26 mouse cellular contexts compared by ENCODE assay signal in the genomic region with DNA sequence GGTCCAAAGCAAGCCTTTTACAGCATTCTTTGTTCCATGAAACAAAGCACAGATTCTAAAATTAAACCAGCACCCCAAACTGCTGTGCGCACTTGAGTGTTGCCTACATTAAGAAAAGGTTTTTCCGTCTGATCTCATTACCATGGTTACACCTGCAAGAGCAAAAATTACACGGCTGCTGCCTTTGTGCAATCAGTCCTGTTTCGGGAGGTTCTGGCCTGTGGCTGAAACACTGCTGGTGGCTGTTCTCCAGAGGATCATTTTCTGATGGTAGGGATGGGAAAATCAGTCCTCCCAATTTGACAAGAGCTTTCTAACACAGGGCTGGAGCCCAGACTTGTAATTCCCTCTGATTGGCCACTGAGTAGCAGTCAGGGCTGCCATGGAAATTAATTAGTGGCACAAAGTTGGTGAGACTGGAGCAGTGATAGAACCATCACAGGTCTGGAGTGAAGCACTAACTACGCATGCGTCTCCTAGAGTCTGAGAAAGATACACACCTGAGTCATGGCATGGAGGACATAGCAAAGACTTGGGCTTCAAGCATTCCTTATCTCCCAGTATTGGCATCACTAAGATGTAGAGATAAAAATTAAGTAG.
DNase-seq lines count a peak whose midpoint lies in the region; ATAC-seq lines count a peak whose summit lies in the region.
"Had no signal": no experiment of that assay in that cellular context is flagged by ENCODE, and none has a peak within 500 bp of the region (broad histone marks: within the 10 kb centered on the region; RNA-seq: fewer than 3 reads in every experiment).

No protein-coding gene starts in this region.

- H3K9me3 ChIP-seq in forebrain, embryonic 16.5 days (ENCODE audit: control insufficient read depth, low read length): no peaks in the 10 kb centered on the region
- no peaks in the 10 kb centered on the region for H3K9me3 ChIP-seq in forebrain, embryonic 13.5 days (replicated peaks)
- no peaks in the 10 kb centered on the region for H3K9me3 ChIP-seq in hindbrain, embryonic 16.5 days (ENCODE audit: control insufficient read depth, low read length)
- no peaks in the 10 kb centered on the region for H3K9me3 ChIP-seq in hindbrain, embryonic 10.5 days
- H3K9me3 ChIP-seq in midbrain, embryonic 16.5 days (replicated peaks; ENCODE audit: control insufficient read depth, low read length, poor library complexity, severe bottlenecking): no peaks in the 10 kb centered on the region
- H3K9me3 ChIP-seq in midbrain, embryonic 11.5 days (ENCODE audit: control insufficient read depth, low read length): no peaks in the 10 kb centered on the region
- H3K9me3 ChIP-seq: embryonic facial prominence, embryonic 13.5 days; heart, embryonic 10.5 days; heart, embryonic 15.5 days had no signal

- no peak overlapping the region for H3K4me2 ChIP-seq in forebrain, embryonic 16.5 days (ENCODE audit: low read length)
- no peak overlapping the region for H3K4me2 ChIP-seq in forebrain, embryonic 13.5 days
- no peak overlapping the region for H3K4me2 ChIP-seq in hindbrain, embryonic 16.5 days (ENCODE audit: low read length)
- H3K4me2 ChIP-seq in midbrain, embryonic 16.5 days (ENCODE audit: low read length): no peak overlapping the region
- H3K4me2 ChIP-seq in midbrain, embryonic 11.5 days: no peak overlapping the region
- H3K4me2 ChIP-seq: embryonic facial prominence, embryonic 13.5 days; heart, embryonic 15.5 days had no signal

- H3K4me1 ChIP-seq in forebrain, embryonic 16.5 days (replicated peaks; ENCODE audit: control insufficient read depth, insufficient read depth, low read length): no peaks in the 10 kb centered on the region
- peaks cover 4% of the 10 kb centered on the region; the same call in 1 of the 2 replicates for H3K4me1 ChIP-seq in forebrain, embryonic 13.5 days
- peaks cover 2% of the 10 kb centered on the region; the same call in 1 of the 2 replicates for H3K4me1 ChIP-seq in hindbrain, embryonic 16.5 days (ENCODE audit: control insufficient read depth, insufficient read depth, low read depth, low read length)
- H3K4me1 ChIP-seq in hindbrain, embryonic 10.5 days (replicated peaks): no peaks in the 10 kb centered on the region
- H3K4me1 ChIP-seq in midbrain, embryonic 16.5 days (ENCODE audit: control insufficient read depth, insufficient read depth, low read length): peaks cover 2% of the 10 kb centered on the region; the same call in 1 of the 2 replicates
- H3K4me1 ChIP-seq in midbrain, embryonic 11.5 days (ENCODE audit: control insufficient read depth, insufficient read depth, low read length): no peaks in the 10 kb centered on the region
- H3K4me1 ChIP-seq: embryonic facial prominence, embryonic 13.5 days; heart, embryonic 10.5 days; heart, embryonic 15.5 days had no signal

- DNase-seq in hindbrain, embryonic 10.5 days (ENCODE audit: low spot score): no peak
- no peak for DNase-seq in midbrain, embryonic 11.5 days (ENCODE audit: low spot score, missing footprints)
- no peak for DNase-seq in right cerebral cortex, postnatal 14 days
- DNase-seq: adrenal gland, postnatal 14 days; cerebellum, adult 18-20 months; cerebellum, postnatal 10 days; gastrocnemius, postnatal 25 days; heart, adult 11 months; kidney, adult 9 months; kidney, postnatal 10 days; layer of hippocampus, postnatal 36 days; liver; lung, adult 2 months; lung, postnatal 14 days; thymus, adult 18-20 months; thymus, postnatal 25 days had no signal

- no peak overlapping the region for H3K4me3 ChIP-seq in forebrain, embryonic 16.5 days (replicated peaks; ENCODE audit: low read length)
- H3K4me3 ChIP-seq in forebrain, embryonic 13.5 days: no peak overlapping the region
- no peak overlapping the region for H3K4me3 ChIP-seq in hindbrain, embryonic 16.5 days (ENCODE audit: low read length)
- no peak overlapping the region for H3K4me3 ChIP-seq in hindbrain, embryonic 10.5 days
- H3K4me3 ChIP-seq in midbrain, embryonic 16.5 days (ENCODE audit: low read depth, low read length): no peak overlapping the region
- no peak overlapping the region for H3K4me3 ChIP-seq in midbrain, embryonic 11.5 days (ENCODE audit: low read depth, low read length)
- H3K4me3 ChIP-seq: embryonic facial prominence, embryonic 13.5 days; heart, embryonic 10.5 days; heart, embryonic 15.5 days had no signal

- no peaks in the 10 kb centered on the region for H3K36me3 ChIP-seq in forebrain, embryonic 16.5 days (ENCODE audit: control insufficient read depth, insufficient read depth)
- H3K36me3 ChIP-seq in forebrain, embryonic 13.5 days (ENCODE audit: poor library complexity, severe bottlenecking): no peaks in the 10 kb centered on the region
- H3K36me3 ChIP-seq in hindbrain, embryonic 16.5 days (ENCODE audit: control insufficient read depth, insufficient read depth, low read length): no peaks in the 10 kb centered on the region
- no peaks in the 10 kb centered on the region for H3K36me3 ChIP-seq in hindbrain, embryonic 10.5 days
- H3K36me3 ChIP-seq in midbrain, embryonic 16.5 days (ENCODE audit: control insufficient read depth, insufficient read depth, low read length): no peaks in the 10 kb centered on the region
- no peaks in the 10 kb centered on the region for H3K36me3 ChIP-seq in midbrain, embryonic 11.5 days (ENCODE audit: control insufficient read depth, insufficient read depth, low read length)
- H3K36me3 ChIP-seq: embryonic facial prominence, embryonic 13.5 days; heart, embryonic 10.5 days; heart, embryonic 15.5 days had no signal

- no peak overlapping the region for H3K27ac ChIP-seq in forebrain, embryonic 16.5 days (ENCODE audit: low read length)
- H3K27ac ChIP-seq in forebrain, embryonic 13.5 days: no peak overlapping the region
- no peak overlapping the region for H3K27ac ChIP-seq in hindbrain, embryonic 16.5 days (ENCODE audit: low read depth, low read length)
- no peak overlapping the region for H3K27ac ChIP-seq in hindbrain, embryonic 10.5 days
- H3K27ac ChIP-seq in midbrain, embryonic 16.5 days (ENCODE audit: low read length): peak overlapping the region; percentile 0; the same call in 1 of the 2 replicates
- H3K27ac ChIP-seq in midbrain, embryonic 11.5 days (ENCODE audit: low read depth, low read length): no peak overlapping the region
- H3K27ac ChIP-seq: embryonic facial prominence, embryonic 13.5 days; heart, embryonic 10.5 days; heart, embryonic 15.5 days; liver, embryonic 14.5 days; stomach, postnatal 0 days had no signal

- WGBS in forebrain, embryonic 16.5 days: 60% methylated on average over 6 of the region's 6 CpGs
- WGBS in forebrain, embryonic 13.5 days: 74% methylated on average over 6 of the region's 6 CpGs
- WGBS in hindbrain, embryonic 16.5 days: 68% methylated on average over 6 of the region's 6 CpGs
- WGBS in hindbrain, embryonic 10.5 days: 87% methylated on average over 6 of the region's 6 CpGs
- 61% methylated on average over 6 of the region's 6 CpGs for WGBS in midbrain, embryonic 16.5 days
- 86% methylated on average over 6 of the region's 6 CpGs for WGBS in midbrain, embryonic 11.5 days

- H3K9ac ChIP-seq in forebrain, embryonic 16.5 days (replicated peaks; ENCODE audit: low read depth, low read length): no peak overlapping the region
- H3K9ac ChIP-seq in forebrain, embryonic 13.5 days: no peak overlapping the region
- H3K9ac ChIP-seq in hindbrain, embryonic 16.5 days (ENCODE audit: low read depth, low read length): no peak overlapping the region; the same call in 1 of the 2 replicates
- H3K9ac ChIP-seq in midbrain, embryonic 16.5 days (ENCODE audit: low read depth, low read length): no peak overlapping the region
- no peak overlapping the region for H3K9ac ChIP-seq in midbrain, embryonic 11.5 days (ENCODE audit: low read length)
- H3K9ac ChIP-seq: embryonic facial prominence, embryonic 13.5 days; heart, embryonic 15.5 days; liver, embryonic 14.5 days had no signal

- H3K27me3 ChIP-seq in forebrain, embryonic 16.5 days (replicated peaks; ENCODE audit: control insufficient read depth, insufficient read depth, low read length): no peaks in the 10 kb centered on the region
- H3K27me3 ChIP-seq in forebrain, embryonic 13.5 days: no peaks in the 10 kb centered on the region
- H3K27me3 ChIP-seq in hindbrain, embryonic 16.5 days (replicated peaks; ENCODE audit: control insufficient read depth, insufficient read depth, low read length): no peaks in the 10 kb centered on the region
- no peaks in the 10 kb centered on the region for H3K27me3 ChIP-seq in hindbrain, embryonic 10.5 days (ENCODE audit: insufficient read depth, poor library complexity, severe bottlenecking)
- no peaks in the 10 kb centered on the region for H3K27me3 ChIP-seq in midbrain, embryonic 16.5 days (ENCODE audit: control insufficient read depth, insufficient read depth, low read depth, low read length)
- H3K27me3 ChIP-seq in midbrain, embryonic 11.5 days (ENCODE audit: control insufficient read depth, insufficient read depth, low read length): no peaks in the 10 kb centered on the region
- H3K27me3 ChIP-seq: embryonic facial prominence, embryonic 13.5 days; heart, embryonic 15.5 days had no signal

- ATAC-seq in forebrain, embryonic 16.5 days: peak; percentile 45
- no peak for ATAC-seq in forebrain, embryonic 13.5 days
- peak; percentile 67 for ATAC-seq in hindbrain, embryonic 16.5 days
- peak; percentile 82 for ATAC-seq in midbrain, embryonic 16.5 days
- no peak for ATAC-seq in midbrain, embryonic 11.5 days (ENCODE audit: low FRiP score)
- ATAC-seq: intestine, postnatal 0 days had no signal

Comparison
In these comparisons a context has a peak if more than half of its experiments do, and no peak if none do; other contexts are left out.
1. ATAC-seq: peak in forebrain, embryonic 16.5 days (single experiment), hindbrain, embryonic 16.5 days (single experiment) and midbrain, embryonic 16.5 days (single experiment); none in forebrain, embryonic 13.5 days (single experiment) and midbrain, embryonic 11.5 days (single experiment).